Mouse (Mus musculus): ENCODE measurements around the gene Aars2.

GRCm38 (mm10) chr17:45457487-45457886, 49.2 kb upstream of the Aars2 start:
- TF ChIP-seq POLR2A (IDR thresholded peaks at IDR 0.05; ENCODE audit: control insufficient read depth, extremely low read depth, insufficient read depth, low read length, poor library complexity) (no peak), CTCF (IDR thresholded peaks at IDR 0.05; ENCODE audit: borderline replicate concordance, control insufficient read depth, extremely low read depth, insufficient read depth, low read length, poor library complexity) (no peak)
